Mouse (Mus musculus): ENCODE results near the gene Tceanc2.

Gene Tceanc2

DNA sequence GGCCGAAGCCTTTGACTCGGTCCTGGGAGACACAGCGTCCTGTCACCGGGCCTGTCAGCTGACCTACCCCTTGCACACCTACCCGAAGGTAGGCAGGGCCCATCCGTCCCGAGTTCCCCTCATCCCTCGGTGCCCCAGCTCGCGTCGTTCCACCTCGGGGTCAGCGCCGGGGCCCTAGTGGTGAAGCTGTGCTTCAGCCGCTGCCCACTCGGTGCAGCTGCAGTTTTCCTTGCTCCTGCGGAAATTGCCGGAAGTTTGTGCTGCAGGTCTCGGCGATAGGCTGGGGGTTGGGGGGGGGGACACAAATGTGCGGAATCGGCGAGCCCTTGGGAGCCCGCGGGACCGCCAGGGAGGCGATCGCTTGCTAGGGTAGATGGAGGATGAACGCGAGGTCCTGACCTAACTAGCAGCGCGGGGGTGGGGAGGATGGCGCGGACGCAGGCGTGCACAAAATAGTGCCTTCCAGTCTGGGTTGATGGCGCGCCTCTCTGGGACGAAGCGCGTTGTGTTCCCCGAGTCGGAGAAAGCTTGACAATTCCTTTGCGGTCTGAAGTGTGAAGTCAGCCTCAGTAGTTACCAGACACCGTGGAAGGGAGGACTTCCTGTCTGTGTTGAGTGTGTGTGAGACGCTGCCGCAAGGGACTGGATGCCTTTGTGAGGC, at the start of gene Tceanc2:
Gene Tceanc2, minus strand, starts transcription at position 287 of the 661 bp plus-strand sequence.
- DNase-seq (ENCODE audit: low spot score in 2 of 2), result peak; percentile 44 to 52

DNA sequence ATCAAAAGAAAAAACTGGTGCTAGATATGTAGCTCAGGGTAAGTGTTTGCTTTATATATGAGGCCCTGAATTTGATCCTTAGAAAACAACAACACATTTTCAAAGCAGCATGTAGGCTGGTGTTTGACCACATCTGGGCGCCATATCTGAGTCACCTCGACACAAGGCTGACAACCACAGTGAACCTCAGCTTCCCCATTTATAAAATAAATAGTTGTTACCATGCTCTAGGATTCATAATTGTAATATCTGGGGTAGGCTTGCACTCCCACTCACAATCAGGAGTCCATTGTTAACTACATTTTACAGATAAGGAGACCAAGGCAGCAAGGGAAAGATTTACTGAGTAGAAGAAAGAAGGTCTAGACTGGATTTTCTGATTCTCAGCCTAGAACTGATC, 47.4 kb upstream of the Tceanc2 start:
- DNase-seq (ENCODE audit: low spot score in 2 of 2), result no peak

DNA sequence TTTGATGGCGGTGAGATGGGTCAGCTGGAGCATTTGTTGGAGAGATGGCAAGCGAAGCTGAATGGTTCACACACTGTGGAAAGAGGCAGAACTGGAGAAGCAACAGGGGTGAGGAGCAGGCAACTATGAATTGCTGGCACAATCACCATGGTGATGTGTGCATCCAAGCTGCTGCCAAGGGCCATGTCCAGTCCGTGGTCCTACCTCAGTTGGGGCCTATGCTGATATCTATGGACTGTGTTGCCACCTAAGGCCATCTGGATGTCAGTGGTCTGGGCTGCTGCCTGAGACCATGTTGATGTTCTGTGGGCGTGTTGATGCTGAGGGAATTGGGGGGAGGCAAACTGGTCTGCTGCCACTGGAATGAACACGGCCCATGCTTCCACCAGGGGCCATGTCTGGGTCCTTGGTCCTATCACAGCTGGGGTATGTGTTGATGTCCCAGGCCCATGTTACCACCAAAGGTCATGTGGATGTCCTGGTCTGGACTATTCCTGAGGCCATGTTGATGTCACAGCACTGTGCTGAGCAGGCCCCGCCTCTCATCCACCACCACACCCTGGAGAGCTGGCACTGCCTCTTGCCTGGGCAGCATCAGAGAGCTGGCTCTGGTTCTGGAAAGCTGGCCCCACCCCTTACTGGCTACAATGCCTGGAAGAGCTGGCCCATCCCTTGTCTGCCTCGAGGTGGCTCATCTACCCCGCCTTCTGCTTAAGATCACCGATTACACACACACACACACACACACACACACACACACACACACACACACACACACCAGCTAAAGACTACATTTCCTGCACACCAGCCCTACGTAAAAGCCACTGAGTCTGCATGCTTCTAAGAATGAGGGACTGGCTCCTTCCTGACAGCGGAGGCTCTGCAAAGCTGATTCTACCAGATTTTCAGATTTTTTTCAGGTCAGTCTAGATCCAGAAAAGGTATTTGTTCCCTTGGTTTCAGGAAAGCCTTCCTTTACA, 44.6 kb upstream of the Tceanc2 start:
- DNase-seq (ENCODE audit: low spot score in 2 of 2), result no peak

DNA sequence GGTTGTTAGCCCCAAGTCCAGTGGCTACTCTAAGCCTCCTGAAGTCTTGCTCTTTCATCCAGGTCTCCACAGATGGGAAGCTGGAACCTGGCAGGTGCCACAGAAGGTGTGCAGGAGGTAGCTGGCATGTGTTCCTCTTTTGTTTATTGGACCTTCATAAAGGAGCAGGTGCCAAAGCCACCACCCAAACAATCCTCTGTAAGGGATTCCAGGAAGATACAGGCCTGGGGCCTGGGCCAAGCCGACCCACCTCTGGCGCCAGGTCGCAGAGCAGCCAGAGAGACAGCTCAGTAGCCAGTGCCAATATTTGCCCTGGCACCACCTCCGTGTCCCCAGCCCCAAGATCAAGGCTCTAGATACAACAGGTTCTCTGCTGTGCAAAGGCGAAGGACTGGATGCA, 42.6 kb upstream of the Tceanc2 start:
- DNase-seq (ENCODE audit: low spot score in 2 of 2), result no peak

DNA sequence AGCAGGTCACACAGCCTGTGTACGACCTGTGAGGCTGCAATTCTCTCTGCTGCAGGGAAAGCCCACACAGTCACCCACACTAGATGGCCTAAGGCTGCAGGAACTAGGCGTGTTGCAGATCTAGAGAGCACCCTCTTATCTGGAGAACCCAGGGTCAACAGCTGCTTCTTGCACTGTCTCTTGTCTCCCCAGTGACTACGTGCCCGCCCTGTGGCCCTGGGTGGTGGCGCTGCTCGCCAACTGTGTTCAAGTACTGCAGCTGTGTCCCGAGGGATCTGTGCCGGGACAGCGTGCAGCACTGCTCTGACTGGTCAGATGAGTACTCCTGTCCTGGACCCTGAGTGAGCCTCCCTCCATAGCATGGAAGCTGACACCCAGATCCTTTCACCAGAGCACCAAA, 38.7 kb upstream of the Tceanc2 start:
- DNase-seq (ENCODE audit: low spot score in 2 of 2), result no peak

DNA sequence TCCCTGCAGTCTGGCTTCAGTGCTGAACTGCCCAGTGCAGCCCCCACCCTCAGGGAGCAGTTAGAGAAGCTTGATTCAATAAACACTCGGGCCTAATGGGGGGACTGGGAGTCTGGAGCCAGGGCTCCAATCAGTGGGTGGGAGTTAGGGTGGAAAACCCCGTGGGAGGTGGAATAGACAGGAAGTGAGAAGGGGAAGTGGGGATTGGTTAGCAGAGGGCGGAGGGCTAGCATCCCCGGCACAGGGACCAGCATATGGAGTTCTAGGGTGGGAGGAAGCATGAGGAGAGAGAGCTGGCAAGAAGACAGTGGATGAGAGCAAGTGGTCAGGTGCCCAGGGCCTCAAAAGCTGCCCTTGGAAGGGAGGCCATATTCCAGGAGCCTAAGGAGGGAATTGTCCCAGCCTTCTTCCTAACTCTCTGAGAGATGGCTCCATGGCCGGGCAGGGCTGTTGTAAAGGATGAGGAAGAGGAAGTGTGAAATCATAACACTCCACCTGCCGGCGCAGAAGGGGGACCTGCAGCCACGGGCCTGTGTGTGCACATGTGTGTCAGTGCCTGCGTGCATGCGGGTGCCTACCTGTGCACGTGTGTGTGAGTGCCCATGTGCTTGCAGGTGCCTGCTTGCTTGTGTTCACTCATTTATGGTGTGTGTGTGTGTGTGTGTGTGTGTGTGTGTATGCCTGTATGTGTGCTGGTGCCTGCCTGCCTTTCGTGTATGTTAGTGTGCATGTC, 34.5 kb upstream of the Tceanc2 start:
- no peak for DNase-seq (ENCODE audit: low spot score in 2 of 2)

DNA sequence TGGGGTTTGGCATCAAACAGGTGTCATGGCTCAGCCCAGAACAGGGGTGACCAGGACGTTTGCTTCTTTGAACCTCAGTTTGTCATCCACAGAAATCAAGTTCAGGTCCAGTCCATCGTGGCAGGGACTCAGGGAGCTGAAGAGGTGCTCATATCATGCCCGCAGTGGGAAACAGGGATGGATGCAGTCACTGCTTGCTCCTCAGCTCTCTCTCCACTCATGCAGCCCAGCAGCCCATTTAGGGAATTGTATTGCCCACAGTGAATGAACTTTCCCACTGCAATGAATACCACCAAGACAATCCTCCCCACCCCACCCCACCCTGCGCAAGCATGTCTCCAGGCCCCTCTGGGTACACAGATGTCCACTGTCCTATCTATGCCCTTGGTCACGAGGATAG, 33.0 kb upstream of the Tceanc2 start:
- DNase-seq (ENCODE audit: low spot score in 2 of 2), result no peak

DNA sequence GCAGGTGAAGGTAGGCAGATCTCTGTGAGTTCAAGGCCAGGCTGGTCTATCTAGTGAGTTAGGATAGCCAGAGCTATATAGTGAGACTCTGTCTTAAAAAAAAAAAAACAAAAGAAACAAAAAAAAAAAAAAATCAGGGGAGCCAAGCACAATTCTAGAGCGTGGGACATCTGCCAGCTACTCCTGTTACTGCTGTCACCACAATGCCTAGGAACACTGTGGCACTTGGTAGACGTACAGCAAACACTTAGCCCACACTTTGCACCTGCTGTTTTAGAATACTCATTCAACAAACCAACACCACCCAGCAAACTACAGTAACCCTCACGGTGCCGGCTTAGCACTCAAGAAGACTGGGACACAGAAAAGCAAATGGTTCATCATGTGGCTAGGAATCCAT, 32.5 kb upstream of the Tceanc2 start:
- peak; percentile 43 to 48 for DNase-seq (ENCODE audit: low spot score in 2 of 2)

DNA sequence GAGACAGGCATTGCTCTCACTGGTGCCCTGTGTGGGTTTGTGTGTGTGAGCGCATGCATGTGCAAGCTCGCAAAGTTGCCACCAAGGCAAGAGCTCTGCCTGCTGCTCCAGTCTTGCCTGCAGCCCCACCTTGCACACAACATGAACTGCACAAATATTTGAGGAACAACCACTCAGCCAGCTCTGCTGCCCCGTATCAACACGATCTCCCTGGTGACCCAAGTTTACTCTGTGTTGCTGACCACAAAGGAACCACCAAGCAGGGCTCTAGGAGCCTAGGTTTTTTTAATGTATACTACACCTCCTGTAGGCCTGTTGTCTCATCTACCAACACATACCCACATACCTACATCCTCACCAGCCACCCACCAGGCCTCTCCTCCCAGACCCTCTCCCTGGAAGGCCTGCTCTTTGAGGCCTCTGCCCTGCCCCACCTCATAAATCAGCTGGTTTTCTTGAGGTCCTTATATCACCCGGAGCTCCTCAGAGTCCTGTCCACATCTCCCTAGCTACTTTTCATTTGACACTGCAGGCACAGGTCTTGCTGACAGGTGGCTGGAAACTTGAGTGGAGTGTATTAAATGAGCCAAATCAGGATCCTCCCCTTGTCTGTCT, 31.7 kb upstream of the Tceanc2 start:
- no peak for DNase-seq (ENCODE audit: low spot score in 2 of 2)

DNA sequence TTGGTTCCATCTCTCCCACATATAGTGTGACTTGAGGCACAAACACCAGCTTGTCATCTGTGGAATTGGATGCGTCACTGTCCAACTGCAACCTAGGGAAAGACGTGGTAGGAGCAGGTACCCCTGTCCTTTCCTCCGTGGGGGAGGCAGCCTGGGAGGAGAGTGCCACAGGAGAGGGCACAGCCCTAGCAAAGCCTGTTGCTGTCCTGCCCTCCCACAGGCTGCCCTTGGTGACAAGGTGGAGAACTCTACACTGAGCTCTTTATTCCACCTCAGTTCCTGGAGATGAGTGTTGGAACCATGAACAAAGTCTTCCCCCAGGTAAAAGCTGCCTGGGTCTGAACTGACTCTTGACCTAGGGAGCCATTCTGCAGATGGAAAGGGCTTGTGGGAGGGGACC, 30.0 kb upstream of the Tceanc2 start, which contains the start of gene Ldlrad1:
Gene Ldlrad1, plus strand, starts transcription at position 301 of the 400 bp plus-strand sequence.
- no peak for DNase-seq (ENCODE audit: low spot score in 2 of 2)

DNA sequence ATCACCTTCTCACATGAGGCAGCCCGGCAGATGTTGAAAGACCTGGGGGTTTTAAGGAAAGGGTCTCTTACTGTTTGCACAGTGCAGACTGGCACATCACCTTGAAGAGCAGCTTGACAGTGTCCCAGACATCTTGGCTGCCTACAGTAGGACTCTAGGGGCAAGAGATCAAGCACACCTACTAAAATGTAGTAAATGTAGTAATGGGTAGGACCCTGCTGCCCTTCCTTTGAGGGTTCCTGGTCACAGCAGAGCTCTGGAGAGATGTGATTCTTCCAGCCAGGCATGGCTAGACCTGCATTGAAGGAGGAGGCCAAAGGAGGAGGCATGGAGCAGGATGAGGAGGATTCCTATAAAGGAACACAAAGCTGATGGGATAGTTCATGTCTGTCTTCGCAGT, 28.1 kb upstream of the Tceanc2 start:
- DNase-seq (ENCODE audit: low spot score in 2 of 2), result no peak

DNA sequence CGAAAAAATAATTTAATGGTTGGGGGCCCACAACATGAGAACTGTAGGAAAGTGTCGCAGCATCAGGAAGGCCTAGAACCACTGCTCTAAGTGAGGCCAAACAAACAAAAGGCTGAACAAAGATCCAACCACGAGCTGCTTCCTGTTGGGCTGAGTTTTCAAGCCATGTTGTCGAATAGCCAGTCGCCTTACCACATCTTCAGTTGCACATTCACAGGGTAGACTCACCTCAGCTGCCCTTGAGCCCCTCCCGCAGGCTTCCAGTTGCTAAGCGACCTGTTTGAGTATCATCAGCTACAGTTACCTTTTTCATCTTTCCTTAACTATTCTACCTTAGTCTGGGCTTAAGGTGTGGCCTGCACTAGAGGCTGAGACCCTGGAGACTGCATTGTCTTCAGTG, 24.1 kb upstream of the Tceanc2 start:
- DNase-seq (ENCODE audit: low spot score in 2 of 2), result no peak

DNA sequence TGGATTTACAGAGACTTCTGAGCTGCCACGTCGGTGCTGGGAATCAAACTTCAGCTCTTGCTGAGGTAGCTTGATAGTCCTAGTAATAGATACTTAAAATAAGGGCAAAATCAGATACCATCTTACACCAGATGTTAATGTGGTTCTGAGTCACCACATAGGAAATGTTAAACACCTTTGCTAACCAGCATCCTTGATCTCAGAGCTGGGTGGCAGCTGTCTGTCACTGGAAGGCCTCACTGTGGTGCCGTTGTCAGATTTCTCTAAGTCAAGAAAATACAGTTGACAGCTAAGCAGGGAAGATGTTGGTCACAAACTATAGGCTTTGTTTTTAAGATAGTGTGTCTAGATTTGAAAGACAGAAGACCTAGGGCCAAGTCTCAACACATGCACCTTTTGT, 22.9 kb upstream of the Tceanc2 start:
- no peak for DNase-seq (ENCODE audit: low spot score in 2 of 2)

DNA sequence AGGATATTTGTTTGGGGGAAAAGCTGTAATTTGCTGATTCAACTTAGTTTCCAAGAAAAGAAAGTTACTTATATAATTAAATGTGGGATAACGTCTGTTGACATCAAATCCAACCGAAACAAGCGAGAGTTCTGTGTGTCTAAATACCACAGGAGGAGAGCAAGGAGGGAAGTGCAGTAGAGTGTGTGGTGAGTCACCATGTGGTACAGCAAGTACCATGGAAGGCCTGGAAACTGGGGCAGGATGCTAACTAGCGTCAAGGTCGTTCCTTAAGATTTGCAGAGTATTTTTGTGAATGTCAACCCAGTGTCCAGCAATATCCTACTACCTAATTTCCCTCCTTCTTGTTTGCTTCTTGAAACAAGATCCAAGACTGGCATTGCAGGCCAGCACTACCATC, 19.2 kb upstream of the Tceanc2 start:
- DNase-seq (ENCODE audit: low spot score in 2 of 2), result no peak

DNA sequence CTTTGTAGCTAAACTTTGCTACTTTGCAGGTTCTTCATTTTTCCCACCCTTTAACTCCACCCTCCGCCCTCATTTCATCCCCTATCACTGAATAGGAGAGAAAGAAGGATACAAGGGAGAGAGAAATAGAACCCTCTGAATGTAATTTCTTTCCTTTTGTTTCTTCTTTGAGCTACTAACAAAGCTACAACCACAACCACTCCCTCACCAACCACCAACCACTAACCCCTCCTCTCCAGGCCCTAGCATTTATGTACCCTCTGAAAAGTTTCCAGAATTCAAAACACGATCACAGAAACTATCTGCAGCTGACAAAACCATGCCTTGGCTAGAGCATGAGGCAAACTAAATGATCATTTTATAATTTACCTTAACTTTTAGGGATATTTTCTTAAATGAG, 17.5 kb upstream of the Tceanc2 start:
- no peak for DNase-seq (ENCODE audit: low spot score in 2 of 2)

DNA sequence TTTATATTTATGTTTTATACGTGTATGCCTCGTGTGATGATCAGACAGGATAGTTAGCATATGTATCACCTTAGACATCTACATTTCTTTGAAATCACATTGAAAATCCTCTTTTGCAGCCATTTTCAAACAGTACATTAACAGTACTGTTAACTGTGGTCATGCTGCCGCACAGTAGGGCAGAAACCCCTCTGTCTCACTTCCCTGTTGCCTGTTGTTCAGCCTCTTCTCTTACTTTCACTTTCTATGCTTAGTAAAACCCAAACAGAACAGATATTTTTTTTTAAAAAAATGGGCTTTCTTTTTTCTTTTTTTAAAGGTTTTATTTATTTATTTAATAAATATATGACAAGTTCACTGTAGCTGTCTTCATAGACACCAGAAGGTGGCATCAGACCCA, 14.9 kb upstream of the Tceanc2 start:
- DNase-seq (ENCODE audit: low spot score in 2 of 2), result no peak

DNA sequence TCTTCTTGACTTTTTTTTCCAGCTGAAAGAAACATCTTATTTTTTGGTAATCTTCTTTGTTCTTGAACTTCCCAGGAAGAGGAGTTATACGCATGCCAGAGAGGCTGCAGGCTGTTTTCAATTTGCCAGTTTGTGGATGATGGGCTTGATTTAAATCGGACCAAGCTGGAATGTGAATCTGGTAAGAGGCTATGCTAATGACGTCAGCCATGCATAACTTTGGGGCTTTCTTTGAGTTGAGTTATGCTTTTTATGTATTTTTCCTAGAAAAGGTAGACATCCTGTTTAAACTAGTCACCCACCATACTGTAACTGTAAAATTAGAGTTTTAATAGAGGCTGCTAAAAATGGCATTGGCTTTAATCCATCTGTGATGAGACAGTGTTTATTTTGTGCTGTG, 6.8 kb upstream of the Tceanc2 start:
- DNase-seq (ENCODE audit: low spot score in 2 of 2), result no peak

DNA sequence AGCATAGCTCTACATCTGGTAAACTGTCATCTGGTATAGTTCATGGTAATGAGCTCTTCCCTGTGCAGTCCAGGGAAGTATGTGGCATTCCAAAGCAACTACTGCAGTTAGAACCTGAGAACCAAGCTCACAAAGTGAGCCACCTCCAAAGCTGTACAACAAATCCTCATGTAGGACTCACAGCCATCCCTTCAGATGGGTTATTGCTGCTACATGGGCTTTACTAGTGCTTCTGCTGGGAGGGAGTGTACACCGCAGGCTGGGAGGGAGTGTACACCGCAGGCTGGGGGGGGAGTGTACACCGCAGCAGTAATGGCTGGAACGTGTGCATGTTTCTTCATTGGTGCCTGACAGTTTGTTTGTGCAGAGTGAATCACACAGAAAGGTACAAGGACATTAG, 4.3 kb upstream of the Tceanc2 start:
- no peak for DNase-seq (ENCODE audit: low spot score in 2 of 2)

DNA sequence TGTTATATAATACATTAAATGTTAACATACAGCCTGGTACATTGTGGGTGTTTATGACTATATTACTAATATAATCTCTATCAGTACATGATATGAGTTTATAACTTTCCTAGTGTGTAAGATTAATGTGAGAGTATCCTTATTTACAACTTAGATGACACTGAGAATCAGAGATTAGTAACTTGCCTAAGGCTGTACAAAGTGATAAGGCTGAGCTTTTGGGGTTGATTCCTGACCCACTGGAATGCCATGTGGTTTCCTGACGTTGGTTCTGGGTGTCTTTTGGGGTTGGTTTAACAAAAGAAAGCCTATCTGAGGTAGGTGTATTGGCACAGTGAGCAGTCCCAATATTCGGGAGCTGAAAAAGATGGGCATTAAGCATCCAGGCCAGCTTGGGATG, 3.9 kb upstream of the Tceanc2 start:
- DNase-seq (ENCODE audit: low spot score in 2 of 2), result no peak

DNA sequence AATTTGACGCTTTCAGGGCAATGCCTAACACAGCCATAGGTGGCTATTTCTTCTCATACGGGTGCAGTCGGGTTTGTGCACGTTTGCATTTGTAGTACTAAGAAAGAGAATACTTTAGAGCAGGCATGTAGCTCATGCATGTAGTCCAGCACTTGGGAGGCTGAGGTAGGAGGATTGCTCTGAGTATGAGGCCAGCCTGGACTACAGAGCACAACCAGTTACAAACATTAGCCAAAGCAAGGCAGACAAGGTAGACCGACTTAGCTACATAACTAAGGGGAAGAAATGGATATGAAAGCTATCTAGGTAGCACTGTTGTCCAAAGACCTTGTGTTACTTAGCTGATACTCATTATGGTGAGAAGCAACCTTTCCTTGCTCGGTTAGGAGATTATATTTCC, 3.0 kb upstream of the Tceanc2 start:
- DNase-seq (ENCODE audit: low spot score in 2 of 2), result no peak

DNA sequence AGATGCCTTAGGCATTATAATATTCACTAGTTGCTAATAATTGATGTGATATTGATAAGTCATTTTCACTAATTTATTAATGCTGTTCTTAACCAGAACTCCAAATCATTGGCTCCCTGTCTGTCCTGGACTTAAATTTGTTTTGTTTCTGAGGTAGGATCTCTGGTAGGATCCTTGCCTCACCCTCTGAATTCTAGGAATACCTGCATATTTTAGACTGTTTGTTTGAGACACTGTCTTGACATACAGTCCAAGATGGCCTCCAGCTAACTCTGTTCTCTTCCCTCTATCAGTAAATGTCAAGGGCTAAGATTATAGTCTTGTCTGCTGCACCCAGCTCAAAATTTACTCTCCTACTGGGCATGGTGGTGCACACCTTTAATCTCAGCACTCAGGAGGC, 1.8 kb upstream of the Tceanc2 start:
- DNase-seq (ENCODE audit: low spot score in 2 of 2), result no peak

DNA sequence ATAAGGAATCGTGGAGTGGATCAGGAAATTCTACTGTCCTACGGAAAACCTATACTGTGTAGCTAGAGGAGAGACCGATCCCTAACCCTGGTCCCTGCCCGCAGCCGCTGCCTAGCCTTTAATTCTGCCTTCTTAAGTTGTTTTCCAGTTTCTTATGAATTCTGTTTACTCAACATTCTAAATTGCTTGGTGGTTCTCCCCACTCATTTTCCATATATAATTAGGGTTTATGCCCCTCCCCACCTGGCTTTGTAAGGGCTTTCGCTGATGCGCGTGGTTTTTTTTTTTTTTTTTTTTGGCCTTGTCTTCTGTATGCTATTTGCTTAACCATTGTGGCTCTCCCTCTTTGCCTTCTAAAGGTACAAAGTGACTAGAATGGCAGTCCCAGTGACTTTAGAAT, 645 bp upstream of the Tceanc2 start:
- no peak for DNase-seq (ENCODE audit: low spot score in 2 of 2)

Data from right cerebral cortex, adult 2 months (tissue).